8 mouse cellular contexts compared by ENCODE assay signal in the genomic region with DNA sequence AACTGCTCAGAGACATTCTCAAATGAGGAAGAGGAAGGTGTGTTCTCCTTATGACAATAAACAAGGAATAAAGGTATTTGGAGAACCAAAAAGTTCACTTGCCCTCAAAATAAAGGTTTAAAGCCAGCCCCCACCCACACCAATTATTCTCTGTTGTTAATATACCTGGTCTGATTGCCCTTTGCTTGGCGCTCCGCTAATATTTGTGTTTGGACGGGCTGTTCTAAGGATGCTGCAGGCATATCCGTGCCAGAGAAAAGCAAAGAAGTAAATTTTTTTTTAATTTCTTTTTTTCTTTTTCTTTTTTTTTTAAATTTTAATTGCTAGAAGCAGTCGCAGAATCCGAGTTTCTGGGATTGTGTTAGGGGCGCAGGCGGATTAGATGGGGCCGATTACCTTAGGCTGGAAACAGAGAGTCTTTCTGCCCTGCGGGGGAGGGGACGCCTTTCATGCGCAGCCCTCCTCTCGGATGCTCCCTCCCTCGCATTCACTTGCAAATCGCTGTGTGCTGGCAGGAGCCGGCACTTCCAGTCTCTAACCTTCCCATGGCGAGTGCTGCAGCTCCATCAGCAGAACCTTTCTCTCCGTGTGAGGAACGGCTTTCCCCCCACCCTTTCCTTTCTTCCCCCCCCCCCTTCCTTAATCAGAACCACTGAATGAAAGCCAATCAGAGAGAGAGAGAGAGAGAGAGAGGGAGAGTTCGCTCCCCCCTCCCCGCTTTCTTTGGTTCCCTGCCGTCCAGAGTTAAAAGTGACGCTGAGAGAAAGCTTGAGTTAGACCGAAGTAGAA. TPM values are rescaled to one million over a fixed set of nuclear protein-coding genes. Genes with fewer than 3 reads are reported as not detected.
DNase-seq lines count a peak whose midpoint lies in the region; ATAC-seq lines count a peak whose summit lies in the region.

Gene Cdh10, plus strand, starts transcription at position 763 of the 789 bp plus-strand sequence.

- peak; percentile 90 for ATAC-seq in kidney, embryonic 15.5 days (replicated peaks; ENCODE audit: low FRiP score)
- ATAC-seq in forebrain, embryonic 13.5 days, result peak; percentile 93
- no peak for ATAC-seq in liver, embryonic 16.5 days (ENCODE audit: low read depth)

- peak within 1 kb of the TSS; percentile 66 for H3K4me2 ChIP-seq in kidney, embryonic 15.5 days
- H3K4me2 ChIP-seq in forebrain, embryonic 13.5 days, result peak within 1 kb of the TSS; percentile 63
- H3K4me2 ChIP-seq in liver, embryonic 16.5 days (ENCODE audit: low read depth, low read length), result peak within 1 kb of the TSS; percentile 24

- H3K4me3 ChIP-seq in kidney, embryonic 15.5 days (replicated peaks), result peak within 1 kb of the TSS; percentile 47
- H3K4me3 ChIP-seq in forebrain, embryonic 13.5 days, result peak within 1 kb of the TSS; percentile 47
- H3K4me3 ChIP-seq in liver, embryonic 16.5 days (ENCODE audit: low read depth, low read length), result 0 out of 2 replicates have a peak within 1 kb of the TSS, but pooled peaks have one; percentile 2

- H3K4me1 ChIP-seq in kidney, embryonic 15.5 days, result peaks cover 3% of the 10 kb centered on the region; the same call in 1 of the 2 replicates
- peaks cover 15% of the 10 kb centered on the region for H3K4me1 ChIP-seq in forebrain, embryonic 13.5 days
- H3K4me1 ChIP-seq in liver, embryonic 16.5 days (ENCODE audit: control insufficient read depth, low read depth, low read length), result no peaks in the 10 kb centered on the region

- H3K27ac ChIP-seq in kidney, embryonic 15.5 days, result no peak within 1 kb of the TSS
- peak within 1 kb of the TSS; percentile 70; the same call in 1 of the 2 replicates for H3K27ac ChIP-seq in forebrain, embryonic 13.5 days
- H3K27ac ChIP-seq in liver, embryonic 16.5 days (ENCODE audit: low read length), result no peak within 1 kb of the TSS

- H3K27me3 ChIP-seq in kidney, embryonic 15.5 days, result peaks cover 8% of the 10 kb centered on the region
- no peaks in the 10 kb centered on the region for H3K27me3 ChIP-seq in forebrain, embryonic 13.5 days
- no peaks in the 10 kb centered on the region for H3K27me3 ChIP-seq in liver, embryonic 16.5 days (ENCODE audit: control insufficient read depth, insufficient read depth, low read depth, low read length)

- H3K36me3 ChIP-seq in kidney, embryonic 15.5 days, result no peaks in the 10 kb centered on the region
- no peaks in the 10 kb centered on the region for H3K36me3 ChIP-seq in forebrain, embryonic 13.5 days (ENCODE audit: poor library complexity, severe bottlenecking)
- no peaks in the 10 kb centered on the region for H3K36me3 ChIP-seq in liver, embryonic 16.5 days (ENCODE audit: control insufficient read depth, insufficient read depth)

- 0 out of 2 replicates have a peak within 1 kb of the TSS, but pooled peaks have one; percentile 21 for H3K9ac ChIP-seq in kidney, embryonic 15.5 days
- H3K9ac ChIP-seq in forebrain, embryonic 13.5 days, result peak within 1 kb of the TSS; percentile 58
- no peak within 1 kb of the TSS for H3K9ac ChIP-seq in liver, embryonic 16.5 days (ENCODE audit: low read depth, low read length)

- DNase-seq in kidney, postnatal 36 days, result no peak
- DNase-seq in brain, embryonic 18.5 days (ENCODE audit: low read depth, low spot score), result peak; percentile 77
- peak; percentile 58 to 80 for DNase-seq in layer of hippocampus, adult 18-20 months (ENCODE audit: low spot score in 2 of 2)
- peak; percentile 72 for DNase-seq in right cerebral cortex, postnatal 4 days
- no peak for DNase-seq in urinary bladder, postnatal 10 days (ENCODE audit: low spot score)

- under 1% methylated on average over 24 of the region's 24 CpGs for WGBS in kidney, embryonic 15.5 days
- WGBS in forebrain, embryonic 13.5 days, result under 1% methylated on average over 24 of the region's 24 CpGs
- 2% methylated on average over 24 of the region's 24 CpGs for WGBS in liver, embryonic 16.5 days (ENCODE audit: insufficient replicate concordance)

- no peaks in the 10 kb centered on the region for H3K9me3 ChIP-seq in kidney, embryonic 15.5 days (replicated peaks)
- H3K9me3 ChIP-seq in forebrain, embryonic 13.5 days (replicated peaks), result no peaks in the 10 kb centered on the region
- no peaks in the 10 kb centered on the region for H3K9me3 ChIP-seq in liver, embryonic 16.5 days (replicated peaks; ENCODE audit: control insufficient read depth, low read length)

RNA-seq across cellular contexts. Expression of gene Cdh10, which starts in this region (rescaled TPM):
- 0.72 and 1.3 TPM in 2 replicates for polyA plus RNA-seq in kidney, embryonic 15.5 days (2015; fragmentation: Nextera tagmentation; extraction: Ambion mirVana)
- polyA plus RNA-seq in forebrain, embryonic 13.5 days (2015; fragmentation: Nextera tagmentation; extraction: Ambion mirVana), result 7.9 and 8.3 TPM in 2 replicates
- 10 to 100 TPM; 28.8 TPM for total RNA-seq in layer of hippocampus, adult 18-20 months (2021)
- polyA plus RNA-seq in liver, embryonic 16.5 days (2015; fragmentation: Nextera tagmentation; extraction: Ambion mirVana), result not detected in 2 replicates

Comparison
In these comparisons a context has a peak if more than half of its experiments do, and no peak if none do; other contexts are left out.
1. DNase-seq: peak in brain, embryonic 18.5 days (single experiment), layer of hippocampus, adult 18-20 months (2 of 2) and right cerebral cortex, postnatal 4 days (single experiment); none in kidney, postnatal 36 days (0 of 2) and urinary bladder, postnatal 10 days (single experiment).
2. Peak in every context shown above with its lines, with median percentiles within 50 percentile points of each other: H3K4me2 ChIP-seq and H3K4me3 ChIP-seq.